Mouse (Mus musculus) ES-Bruce4 (cell line): Measurements from ENCODE around the gene Tenm2. TPM values are rescaled to one million over a fixed set of nuclear protein-coding genes. Genes with fewer than 3 reads are reported as not detected.

Experiments
- H3K27ac ChIP-seq: 2 replicates; pipeline ENCODE4 v1.5.1; 2012; ENCODE audit warnings: low read length, inconsistent platforms; ENCODE audit not compliant: insufficient read depth
- H3K27me3 ChIP-seq: 2 replicates; pipeline ENCODE4 v1.6.1; 2012; ENCODE audit warnings: mild to moderate bottlenecking, low read length, inconsistent platforms; ENCODE audit not compliant: control insufficient read depth, poor library complexity, insufficient read depth, severe bottlenecking
- H3K36me3 ChIP-seq: 2 replicates; pipeline ENCODE4 v1.6.1; 2012; ENCODE audit warnings: inconsistent platforms, mild to moderate bottlenecking, low read length, moderate library complexity; ENCODE audit not compliant: control insufficient read depth, poor library complexity, insufficient read depth, severe bottlenecking
- H3K4me1 ChIP-seq: one replicate; pipeline ENCODE4 v1.8.1; 2011; ENCODE audit warnings: low read length; ENCODE audit not compliant: control insufficient read depth, insufficient read depth
- H3K4me3 ChIP-seq: 2 replicates; pipeline ENCODE4 v1.5.1; 2011; ENCODE audit warnings: low read depth, mild to moderate bottlenecking, low read length
- H3K9ac ChIP-seq: 2 replicates; pipeline ENCODE4 v1.6.1; 2012; ENCODE audit warnings: low read depth, mild to moderate bottlenecking, inconsistent platforms; ENCODE audit not compliant: poor library complexity, severe bottlenecking
- H3K9me3 ChIP-seq: replicated peaks from 2 replicates; pipeline ENCODE4 v1.6.1; 2012; ENCODE audit warnings: mild to moderate bottlenecking, low read length, inconsistent platforms; ENCODE audit not compliant: control insufficient read depth, poor library complexity, insufficient read depth, severe bottlenecking
- CTCF ChIP-seq: IDR thresholded peaks from one replicate; pipeline ENCODE4 v1.8.1; 2011; ENCODE audit warnings: low read depth, low read length
- EP300 ChIP-seq: IDR thresholded peaks from 2 replicates; pipeline ENCODE4 v1.6.1; 2011; ENCODE audit warnings: low read depth, low read length; ENCODE audit not compliant: insufficient read depth
- POLR2A ChIP-seq: IDR thresholded peaks from one replicate; pipeline ENCODE4 v1.8.1; 2011; ENCODE audit warnings: low read length; ENCODE audit not compliant: insufficient read depth
- polyA plus RNA-seq: library from polyadenylated mRNA; stranded (reverse); fragments of >200 nt; gene quantifications from 2 replicates; pipeline ENCODE4 v1.2.4, GENCODE M21; 2011; ENCODE audit warnings: low read depth; ENCODE audit not compliant: missing spikeins, insufficient read depth, insufficient read length

Tenm2 gene
- polyA plus RNA-seq, 1 experiment: not detected

GRCm38 (mm10) chr11:36140411-36140810 is 1095.4 kb downstream of the Tenm2 start:
- Histone ChIP-seq H3K36me3 (no peaks in the 10 kb centered on the region), H3K27ac (no peak overlapping the region), H3K9ac (no peak overlapping the region), H3K4me1 (no peaks in the 10 kb centered on the region), H3K4me3 (no peak overlapping the region), H3K27me3 (no peaks in the 10 kb centered on the region), H3K9me3 (no peaks in the 10 kb centered on the region)
- TF ChIP-seq CTCF (no peak), POLR2A (no peak), EP300 (no peak)

GRCm38 (mm10) chr11:36139521-36139920 is 1096.2 kb downstream of the Tenm2 start:
- Histone ChIP-seq H3K9me3 (no peaks in the 10 kb centered on the region), H3K9ac (no peak overlapping the region), H3K27ac (no peak overlapping the region), H3K36me3 (no peaks in the 10 kb centered on the region), H3K4me3 (no peak overlapping the region), H3K4me1 (no peaks in the 10 kb centered on the region), H3K27me3 (no peaks in the 10 kb centered on the region)
- no peak for TF ChIP-seq CTCF
- no peak for TF ChIP-seq EP300
- TF ChIP-seq POLR2A: no peak

GRCm38 (mm10) chr11:36137840-36138239 is 1097.9 kb downstream of the Tenm2 start:
- Histone ChIP-seq H3K27me3 (no peaks in the 10 kb centered on the region), H3K27ac (no peak overlapping the region), H3K9me3 (no peaks in the 10 kb centered on the region), H3K4me3 (no peak overlapping the region), H3K4me1 (no peaks in the 10 kb centered on the region), H3K9ac (no peak overlapping the region), H3K36me3 (no peaks in the 10 kb centered on the region)
- TF ChIP-seq CTCF (no peak), EP300 (no peak), POLR2A (no peak)

- Histone ChIP-seq H3K27me3 (no peaks in the 10 kb centered on the region), H3K36me3 (no peaks in the 10 kb centered on the region), H3K27ac (no peak overlapping the region), H3K9me3 (no peaks in the 10 kb centered on the region), H3K4me1 (no peaks in the 10 kb centered on the region), H3K4me3 (no peak overlapping the region), H3K9ac (no peak overlapping the region)
- TF ChIP-seq POLR2A: no peak
- no peak for TF ChIP-seq EP300
- no peak for TF ChIP-seq CTCF
Observed at GRCm38 (mm10) chr11:36137276-36137675, 1098.5 kb downstream of the Tenm2 start.

- H3K9ac ChIP-seq: no peak overlapping the region
- TF ChIP-seq EP300 (no peak), POLR2A (no peak), CTCF (no peak)
Observed at GRCm38 (mm10) chr11:36134645-36135044, 1101.1 kb downstream of the Tenm2 start.

GRCm38 (mm10) chr11:36123275-36123674 is 1112.5 kb downstream of the Tenm2 start:
- Histone ChIP-seq H3K9me3 (no peaks in the 10 kb centered on the region), H3K36me3 (no peaks in the 10 kb centered on the region), H3K27ac (no peak overlapping the region), H3K4me1 (no peaks in the 10 kb centered on the region), H3K9ac (no peak overlapping the region), H3K4me3 (no peak overlapping the region), H3K27me3 (no peaks in the 10 kb centered on the region)
- TF ChIP-seq CTCF (no peak), EP300 (no peak)

More at GRCm38 (mm10) chr11:36134645-36135044, 1101.1 kb downstream of the Tenm2 start:
- H3K36me3 ChIP-seq: no peaks in the 10 kb centered on the region
- H3K27ac ChIP-seq: no peak overlapping the region
- H3K4me1 ChIP-seq: no peaks in the 10 kb centered on the region
- H3K27me3 ChIP-seq: peaks cover 1% of the 10 kb centered on the region; the same call in 1 of the 2 replicates
- H3K4me3 ChIP-seq: no peak overlapping the region
- no peaks in the 10 kb centered on the region for H3K9me3 ChIP-seq
